Mouse (Mus musculus) ES-Bruce4 (cell line): ENCODE measurements at regions not wholly inside any gene's neighbourhood (a gene's known extent, or its start where the extent isn't known, plus 50 kb on each side); places are given as distances from the start of the nearest gene placed in this dataset.

Experiments used
- CTCF ChIP-seq: IDR thresholded peaks from one replicate; pipeline ENCODE4 v1.8.1; 2011; ENCODE audit warnings: low read depth, low read length
- EP300 ChIP-seq: IDR thresholded peaks from 2 replicates; pipeline ENCODE4 v1.6.1; 2011; ENCODE audit warnings: low read depth, low read length; ENCODE audit not compliant: insufficient read depth
- POLR2A ChIP-seq: IDR thresholded peaks from one replicate; pipeline ENCODE4 v1.8.1; 2011; ENCODE audit warnings: low read length; ENCODE audit not compliant: insufficient read depth

DNA sequence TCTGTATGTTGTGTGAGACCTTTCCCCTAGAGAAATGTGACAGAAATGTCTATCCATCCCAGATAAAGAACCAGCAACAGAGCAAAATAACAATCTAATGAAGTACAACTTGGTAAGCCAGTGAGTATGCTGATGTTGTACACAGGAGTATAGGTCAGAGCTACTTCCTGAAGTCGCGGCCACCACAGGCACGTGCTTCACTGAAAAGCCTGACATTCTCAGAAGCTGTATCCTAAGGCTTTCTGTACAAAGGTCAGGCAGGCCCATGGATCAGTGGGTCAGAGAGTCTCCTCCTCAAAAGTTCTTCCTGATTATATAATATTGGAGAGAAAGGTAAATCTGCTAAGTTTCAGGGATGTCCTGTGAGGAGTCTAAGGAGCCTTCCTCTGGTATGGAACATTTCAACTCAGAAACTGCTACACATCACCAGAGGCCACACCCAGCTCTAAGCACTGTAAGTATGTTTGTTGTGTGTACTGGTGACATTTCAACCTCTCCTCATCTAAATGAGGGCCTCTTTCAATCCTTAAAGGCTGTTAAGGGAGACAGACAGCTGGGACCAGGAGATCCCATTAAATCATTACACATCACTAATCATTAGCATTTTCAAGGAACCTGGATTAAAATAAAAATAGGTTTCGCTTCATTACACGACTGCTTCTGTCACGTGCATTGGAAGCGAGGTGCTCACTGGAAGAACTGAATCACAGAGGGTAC is 70.2 kb downstream of the 1700129C05Rik start:
- TF ChIP-seq EP300 (no peak), POLR2A (no peak), CTCF (no peak)
